Mouse (Mus musculus): ENCODE data around the gene Dhrs7b.

- TF ChIP-seq CTCF (IDR thresholded peaks at IDR 0.05), result no peak
- no peak for TF ChIP-seq EP300 (IDR thresholded peaks at IDR 0.05)
These were observed 7.4 kb downstream of the Dhrs7b start for GRCm38 (mm10) chr11:60837644-60838406.

Data from lung, postnatal 0 days (tissue).